Mouse (Mus musculus) forebrain, embryonic 12.5 days (tissue): ENCODE measurements around the gene Gm9733. TPM values are rescaled to one million over a fixed set of nuclear protein-coding genes. Genes with fewer than 3 reads are reported as not detected.
"Not testable (repeated sequence)": the region's sequence is repeated elsewhere in the genome, so short reads cannot be mapped to it uniquely, and the experiment has no call there.

Experiments
- ATAC-seq: fragments of 200-750 bp; cut with Nextera tagmentation; 2 replicates; pipeline ENCODE4 v1.8.0; 2017; ENCODE audit warnings: moderate TSS enrichment; ENCODE audit not compliant: low FRiP score
- H3K27ac ChIP-seq: fragments of 300-500 bp; sonication (generic); 2 replicates; pipeline ENCODE4 v1.5.1; 2016; ENCODE audit warnings: mild to moderate bottlenecking
- H3K27me3 ChIP-seq: fragments of 300-500 bp; sonication (generic); 2 replicates; pipeline ENCODE4 v1.6.1; 2016; ENCODE audit warnings: mild to moderate bottlenecking
- H3K36me3 ChIP-seq: fragments of 300-500 bp; sonication (generic); replicated peaks from 2 replicates; pipeline ENCODE4 v1.6.1; 2016; ENCODE audit warnings: mild to moderate bottlenecking
- H3K4me1 ChIP-seq: fragments of 300-500 bp; sonication (generic); 2 replicates; pipeline ENCODE4 v1.6.1; 2016
- H3K4me2 ChIP-seq: fragments of 300-500 bp; sonication (generic); 2 replicates; pipeline ENCODE4 v1.6.1; 2016; ENCODE audit warnings: mild to moderate bottlenecking, moderate library complexity
- H3K4me3 ChIP-seq: fragments of 300-500 bp; sonication (generic); replicated peaks from 2 replicates; pipeline ENCODE4 v1.5.1; 2016; ENCODE audit warnings: mild to moderate bottlenecking
- H3K9ac ChIP-seq: fragments of 300-500 bp; sonication (generic); 2 replicates; pipeline ENCODE4 v1.6.1; 2016; ENCODE audit warnings: mild to moderate bottlenecking
- H3K9me3 ChIP-seq: fragments of 300-500 bp; sonication (generic); 2 replicates; pipeline ENCODE4 v1.6.1; 2016
- WGBS: fragments of 180-500 bp; shearing (Covaris S2); methylation state at CpG from one replicate; pipeline ENCODE4 v1.1.7; 2016; 5-methylcytosine and 5-hydroxymethylcytosine counted together
- polyA plus RNA-seq: library from polyadenylated mRNA; unstranded; fragments of >200 nt; fragmentation: Nextera tagmentation; extraction: Ambion mirVana; gene quantifications from 2 replicates; pipeline ENCODE4 v1.2.1, GENCODE M21; 2016

Gm9733 gene
- not detected in 2 replicates for polyA plus RNA-seq

- ATAC-seq = no peak
- Histone ChIP-seq H3K4me3 (no peak within 1 kb of the TSS), H3K27me3 (no peaks in the 10 kb centered on the region), H3K27ac (no peak within 1 kb of the TSS), H3K4me2 (no peak within 1 kb of the TSS), H3K9ac (no peak within 1 kb of the TSS), H3K4me1 (no peaks in the 10 kb centered on the region), H3K9me3 (no peaks in the 10 kb centered on the region), H3K36me3 (no peaks in the 10 kb centered on the region)
- WGBS = 86% methylated on average over 3 of the region's 3 CpGs
Measured at GRCm38 (mm10) chr3:15332063-15332462, at the start of gene Gm9733. TSS of gene Gm9733 (minus strand) at chr3:15332302.

- not testable (repeated sequence) for H3K36me3 ChIP-seq, H3K9ac ChIP-seq, H3K27me3 ChIP-seq, H3K4me1 ChIP-seq, ATAC-seq, H3K4me3 ChIP-seq, H3K27ac ChIP-seq, H3K4me2 ChIP-seq, H3K9me3 ChIP-seq
- 77% methylated on average over 3 of the region's 3 CpGs for WGBS
Measured at GRCm38 (mm10) chr3:15355690-15356089, 23.6 kb upstream of the Gm9733 start.

GRCm38 (mm10) chr3:15350318-15350717, 18.2 kb upstream of the Gm9733 start:
- not testable (repeated sequence) for H3K4me3 ChIP-seq, H3K9me3 ChIP-seq, H3K36me3 ChIP-seq, H3K27me3 ChIP-seq, H3K4me1 ChIP-seq, H3K27ac ChIP-seq, ATAC-seq, H3K4me2 ChIP-seq, H3K9ac ChIP-seq
- WGBS = 89% methylated on average over 1 of the region's 2 CpGs

- 71% methylated on average over 3 of the region's 3 CpGs for WGBS
- H3K4me2 ChIP-seq, H3K9ac ChIP-seq, H3K27me3 ChIP-seq, ATAC-seq, H3K9me3 ChIP-seq, H3K27ac ChIP-seq, H3K4me3 ChIP-seq, H3K4me1 ChIP-seq, H3K36me3 ChIP-seq: not testable (repeated sequence)
Measured at GRCm38 (mm10) chr3:15345606-15346005, 13.5 kb upstream of the Gm9733 start.

GRCm38 (mm10) chr3:15340287-15340686, 8.2 kb upstream of the Gm9733 start:
- no peaks in the 10 kb centered on the region for H3K9me3 ChIP-seq
- no peaks in the 10 kb centered on the region for H3K27me3 ChIP-seq
- 69% methylated on average over 1 of the region's 1 CpGs for WGBS
- no peaks in the 10 kb centered on the region for H3K36me3 ChIP-seq
- H3K9ac ChIP-seq = no peak overlapping the region
- H3K4me3 ChIP-seq = no peak overlapping the region
- H3K4me1 ChIP-seq = no peaks in the 10 kb centered on the region
- no peak overlapping the region for H3K27ac ChIP-seq
- ATAC-seq = no peak
- H3K4me2 ChIP-seq = no peak overlapping the region

- no peaks in the 10 kb centered on the region for H3K36me3 ChIP-seq
- no peaks in the 10 kb centered on the region for H3K4me1 ChIP-seq
- H3K4me2 ChIP-seq = no peak overlapping the region
- no peaks in the 10 kb centered on the region for H3K27me3 ChIP-seq
- WGBS = 74% methylated on average over 2 of the region's 2 CpGs
- no peak for ATAC-seq
- no peak overlapping the region for H3K27ac ChIP-seq
- no peaks in the 10 kb centered on the region for H3K9me3 ChIP-seq
- H3K4me3 ChIP-seq = no peak overlapping the region
- H3K9ac ChIP-seq = no peak overlapping the region
Measured at GRCm38 (mm10) chr3:15334182-15334581, 2.1 kb upstream of the Gm9733 start.

- no peak for ATAC-seq
- H3K9ac ChIP-seq = no peak overlapping the region
- no peak overlapping the region for H3K4me3 ChIP-seq
- 71% methylated on average over 3 of the region's 3 CpGs for WGBS
- H3K9me3 ChIP-seq = no peaks in the 10 kb centered on the region
- H3K36me3 ChIP-seq = no peaks in the 10 kb centered on the region
- no peaks in the 10 kb centered on the region for H3K27me3 ChIP-seq
- no peak overlapping the region for H3K27ac ChIP-seq
- H3K4me2 ChIP-seq = no peak overlapping the region
- H3K4me1 ChIP-seq = no peaks in the 10 kb centered on the region
Measured at GRCm38 (mm10) chr3:15331545-15331944, 557 bp downstream of the Gm9733 start.

- Histone ChIP-seq H3K9ac (no peak overlapping the region), H3K27ac (no peak overlapping the region), H3K27me3 (no peaks in the 10 kb centered on the region), H3K4me2 (no peak overlapping the region), H3K36me3 (no peaks in the 10 kb centered on the region), H3K9me3 (no peaks in the 10 kb centered on the region), H3K4me3 (no peak overlapping the region), H3K4me1 (no peaks in the 10 kb centered on the region)
- ATAC-seq = no peak
Measured at GRCm38 (mm10) chr3:15329549-15329948, 2.6 kb downstream of the Gm9733 start.

GRCm38 (mm10) chr3:15284424-15285328, 47.4 kb downstream of the Gm9733 start:
- WGBS = 92% methylated on average over 6 of the region's 6 CpGs
- ATAC-seq = no peak

GRCm38 (mm10) chr3:15275899-15276526, 56.1 kb downstream of the Gm9733 start:
- Histone ChIP-seq H3K27ac (no peak overlapping the region), H3K9me3 (no peaks in the 10 kb centered on the region), H3K9ac (no peak overlapping the region), H3K4me3 (no peak overlapping the region), H3K36me3 (no peaks in the 10 kb centered on the region), H3K4me1 (no peaks in the 10 kb centered on the region), H3K27me3 (no peaks in the 10 kb centered on the region), H3K4me2 (no peak overlapping the region)
- ATAC-seq = no peak
- whole genome bisulfite sequencing = 80% methylated on average over 5 of the region's 5 CpGs

More at GRCm38 (mm10) chr3:15284424-15285328, 47.4 kb downstream of the Gm9733 start:
- Histone ChIP-seq H3K9ac (no peak overlapping the region), H3K4me2 (no peak overlapping the region), H3K27ac (no peak overlapping the region), H3K9me3 (no peaks in the 10 kb centered on the region), H3K27me3 (no peaks in the 10 kb centered on the region), H3K36me3 (no peaks in the 10 kb centered on the region), H3K4me3 (no peak overlapping the region), H3K4me1 (no peaks in the 10 kb centered on the region)

GRCm38 (mm10) chr3:15264450-15264849, 67.7 kb downstream of the Gm9733 start:
- ATAC-seq = no peak
- no peaks in the 10 kb centered on the region for H3K36me3 ChIP-seq
- no peak overlapping the region for H3K4me3 ChIP-seq
- H3K27ac ChIP-seq = no peak overlapping the region
- 0 out of 2 replicates have a peak, but pooled peaks cover 2% of the 10 kb centered on the region for H3K9me3 ChIP-seq
- H3K27me3 ChIP-seq = no peaks in the 10 kb centered on the region
- no peaks in the 10 kb centered on the region for H3K4me1 ChIP-seq
- 16% methylated on average over 3 of the region's 3 CpGs for WGBS
- H3K9ac ChIP-seq = no peak overlapping the region
- no peak overlapping the region for H3K4me2 ChIP-seq

- 58% methylated on average over 6 of the region's 6 CpGs for WGBS
- no peak overlapping the region for H3K9ac ChIP-seq
- no peak overlapping the region for H3K4me3 ChIP-seq
- H3K27me3 ChIP-seq = no peaks in the 10 kb centered on the region
- H3K27ac ChIP-seq = no peak overlapping the region
- no peaks in the 10 kb centered on the region for H3K9me3 ChIP-seq
- ATAC-seq = no peak
- H3K4me2 ChIP-seq = no peak overlapping the region
- no peaks in the 10 kb centered on the region for H3K36me3 ChIP-seq
- no peaks in the 10 kb centered on the region for H3K4me1 ChIP-seq
Measured at GRCm38 (mm10) chr3:15255726-15256125, 76.4 kb downstream of the Gm9733 start.
